Mouse (Mus musculus) heart, postnatal 0 days (tissue): ENCODE results near the gene Nrxn2. TPM values are rescaled to one million over a fixed set of nuclear protein-coding genes. Genes with fewer than 3 reads are reported as not detected.
A peak's percentile ranks its signal among the peaks of the same experiment; 100 is the strongest.

Experiments
- ATAC-seq: fragments of 200-750 bp; cut with Nextera tagmentation; 2 replicates; pipeline ENCODE4 v1.8.0; 2017; ENCODE audit warnings: low read depth, moderate number of reproducible peaks, moderate library complexity; ENCODE audit not compliant: insufficient read depth
- DNase-seq: peaks from one replicate; pipeline ENCODE4 v3.0.0-alpha.2; 2016; ENCODE audit warnings: low spot score
- H3K27ac ChIP-seq: fragments of 300-500 bp; sonication (generic); 2 replicates; pipeline ENCODE4 v1.5.1; 2014; ENCODE audit warnings: low read depth, mild to moderate bottlenecking
- H3K27me3 ChIP-seq: fragments of 300-500 bp; sonication (generic); 2 replicates; pipeline ENCODE4 v1.6.1; 2014; ENCODE audit warnings: low read length, mixed read lengths; ENCODE audit not compliant: control insufficient read depth, insufficient read depth
- H3K36me3 ChIP-seq: fragments of 300-500 bp; sonication (generic); replicated peaks from 2 replicates; pipeline ENCODE4 v1.6.1; 2014; ENCODE audit warnings: low read length, mixed read lengths; ENCODE audit not compliant: control insufficient read depth, insufficient read depth
- H3K4me1 ChIP-seq: fragments of 300-500 bp; sonication (generic); 2 replicates; pipeline ENCODE4 v1.6.1; 2014; ENCODE audit warnings: antibody characterized with exemption; ENCODE audit not compliant: control insufficient read depth, insufficient read depth
- H3K4me2 ChIP-seq: fragments of 300-500 bp; sonication (generic); 2 replicates; pipeline ENCODE4 v1.6.1; 2014; ENCODE audit warnings: low read depth, mild to moderate bottlenecking, low read length, moderate library complexity
- H3K4me3 ChIP-seq: fragments of 300-500 bp; sonication (generic); 2 replicates; pipeline ENCODE4 v1.5.1; 2014; ENCODE audit warnings: low read depth, low read length
- H3K9ac ChIP-seq: fragments of 300-500 bp; sonication (generic); replicated peaks from 2 replicates; pipeline ENCODE4 v1.6.1; 2014; ENCODE audit warnings: low read depth, low read length, mixed read lengths
- H3K9me3 ChIP-seq: fragments of 300-500 bp; sonication (generic); replicated peaks from 2 replicates; pipeline ENCODE4 v1.6.1; 2016; ENCODE audit warnings: low read length; ENCODE audit not compliant: control insufficient read depth
- CTCF ChIP-seq: IDR thresholded peaks from 2 replicates; pipeline ENCODE4 v1.5.1; 2016; ENCODE audit warnings: antibody characterized with exemption, control low read depth, low read depth
- EP300 ChIP-seq: IDR thresholded peaks from 2 replicates; pipeline ENCODE4 v1.6.1; 2016; ENCODE audit warnings: antibody characterized with exemption, low read depth
- WGBS: fragments of 180-500 bp; shearing (Covaris S2); extraction: QIAGEN DNeasy Blood & Tissue Kit; methylation state at CpG from one replicate; pipeline ENCODE4 v1.1.7; 2014; 5-methylcytosine and 5-hydroxymethylcytosine counted together
- polyA plus RNA-seq: library from polyadenylated mRNA; unstranded; fragments of >200 nt; fragmentation: Nextera tagmentation; extraction: Ambion mirVana; gene quantifications from 2 replicates; pipeline ENCODE4 v1.2.1, GENCODE M21; 2015
- total RNA-seq: library from RNA; depleted of rRNA; stranded (reverse); fragments of >200 nt; gene quantifications from 2 replicates; pipeline ENCODE4 v1.2.3, GENCODE M21; 2014; ENCODE audit warnings: low replicate concordance

Gene Nrxn2
- total and polyA plus RNA-seq, 2 experiments from 2014 or later = 0.68 TPM; not detected in 1

- Histone ChIP-seq H3K4me3 (peak overlapping the region; percentile 47; the same call in 1 of the 2 replicates), H3K27ac (no peak overlapping the region), H3K4me2 (peak overlapping the region; percentile 69; the same call in 1 of the 2 replicates), H3K9ac (no peak overlapping the region), H3K4me1 (0 out of 2 replicates have a peak, but pooled peaks cover 4% of the 10 kb centered on the region), H3K36me3 (no peaks in the 10 kb centered on the region), H3K9me3 (no peaks in the 10 kb centered on the region), H3K27me3 (peaks cover 73% of the 10 kb centered on the region)
- no peak for ATAC-seq
- DNase-seq = no peak
- 10% methylated on average over 18 of the region's 23 CpGs for WGBS
- TF ChIP-seq EP300 = no peak
- TF ChIP-seq CTCF = no peak
Measured at GRCm38 (mm10) chr19:6418984-6419692, 607 bp downstream of the Nrxn2 start.

- H3K36me3 ChIP-seq = no peaks in the 10 kb centered on the region
- no peak overlapping the region for H3K4me3 ChIP-seq
- H3K9ac ChIP-seq = no peak overlapping the region
- ATAC-seq = no peak
- DNase-seq = no peak
- H3K4me2 ChIP-seq = no peak overlapping the region
- TF ChIP-seq EP300 (no peak), CTCF (no peak)
- H3K27me3 ChIP-seq = peaks cover 80% of the 10 kb centered on the region
- H3K27ac ChIP-seq = no peak overlapping the region
- 58% methylated on average over 9 of the region's 9 CpGs for WGBS
- H3K9me3 ChIP-seq = no peaks in the 10 kb centered on the region
- 0 out of 2 replicates have a peak, but pooled peaks cover 4% of the 10 kb centered on the region for H3K4me1 ChIP-seq
Measured at GRCm38 (mm10) chr19:6419805-6420310, 1.3 kb downstream of the Nrxn2 start.

- no peaks in the 10 kb centered on the region for H3K36me3 ChIP-seq
- 0 out of 2 replicates have a peak, but pooled peaks cover 4% of the 10 kb centered on the region for H3K4me1 ChIP-seq
- no peaks in the 10 kb centered on the region for H3K9me3 ChIP-seq
- no peak for TF ChIP-seq CTCF
- TF ChIP-seq EP300 = no peak
- peaks cover 87% of the 10 kb centered on the region for H3K27me3 ChIP-seq
- no peak overlapping the region for H3K4me2 ChIP-seq
- DNase-seq (no peak), ATAC-seq (no peak)
- no peak overlapping the region for H3K9ac ChIP-seq
- no peak overlapping the region for H3K4me3 ChIP-seq
- H3K27ac ChIP-seq = no peak overlapping the region
- WGBS = 56% methylated on average over 19 of the region's 19 CpGs
Measured at GRCm38 (mm10) chr19:6420481-6421210, 2.1 kb downstream of the Nrxn2 start.

GRCm38 (mm10) chr19:6421211-6421590 lies 2.7 kb downstream of the Nrxn2 start:
- 0 out of 2 replicates have a peak, but pooled peaks cover 4% of the 10 kb centered on the region for H3K4me1 ChIP-seq
- no peak for DNase-seq
- H3K9me3 ChIP-seq = no peaks in the 10 kb centered on the region
- H3K9ac ChIP-seq = no peak overlapping the region
- no peaks in the 10 kb centered on the region for H3K36me3 ChIP-seq
- no peak overlapping the region for H3K4me3 ChIP-seq
- no peak for ATAC-seq
- TF ChIP-seq EP300 = no peak
- no peak for TF ChIP-seq CTCF
- no peak overlapping the region for H3K27ac ChIP-seq
- no peak overlapping the region for H3K4me2 ChIP-seq
- 67% methylated on average over 9 of the region's 9 CpGs for WGBS
- peaks cover 93% of the 10 kb centered on the region for H3K27me3 ChIP-seq

- 0 out of 2 replicates have a peak, but pooled peaks cover 4% of the 10 kb centered on the region for H3K4me1 ChIP-seq
- no peak for ATAC-seq
- H3K36me3 ChIP-seq = no peaks in the 10 kb centered on the region
- no peak overlapping the region for H3K4me3 ChIP-seq
- DNase-seq = no peak
- no peak overlapping the region for H3K27ac ChIP-seq
- H3K9me3 ChIP-seq = no peaks in the 10 kb centered on the region
- peaks cover 95% of the 10 kb centered on the region for H3K27me3 ChIP-seq
- WGBS = 65% methylated on average over 7 of the region's 7 CpGs
- TF ChIP-seq EP300 (no peak), CTCF (no peak)
- no peak overlapping the region for H3K9ac ChIP-seq
- no peak overlapping the region for H3K4me2 ChIP-seq
Measured at GRCm38 (mm10) chr19:6422014-6422413, 3.5 kb downstream of the Nrxn2 start.
